Mouse (Mus musculus): ENCODE measurements around the gene Zfp948. TPM values are rescaled to one million over a fixed set of nuclear protein-coding genes. Genes with fewer than 3 reads are reported as not detected.
"Not testable (repeated sequence)": the region's sequence is repeated elsewhere in the genome, so short reads cannot be mapped to it uniquely, and the experiment has no call there.

Zfp948 gene
- polyA plus RNA-seq, 1 experiment = 9.8 TPM

GRCm38 (mm10) chr17:21635758-21636157 lies 69.0 kb downstream of the Zfp948 start:
- DNase-seq (ENCODE audit: low spot score) = not testable (repeated sequence)

Other genes with a start within 250 kb of the Zfp948 start
- 4.8 and 5.5 TPM in 2 replicates for gene Zfp677, start 183.3 kb upstream of the Zfp948 start, polyA plus RNA-seq (2012; rRNA removed)
- 6.1 and 6.2 TPM in 2 replicates for gene Zfp54, start 143.8 kb upstream of the Zfp948 start, polyA plus RNA-seq (2012; rRNA removed)
- 7.1 and 8.6 TPM in 2 replicates for gene Zfp51, start 116.6 kb upstream of the Zfp948 start, polyA plus RNA-seq (2012; rRNA removed)
- gene Zfp53, start 78.0 kb upstream of the Zfp948 start, polyA plus RNA-seq (2012; rRNA removed) = 8.1 and 9.2 TPM in 2 replicates
- gene Zfp52, start 31.5 kb upstream of the Zfp948 start, polyA plus RNA-seq (2012; rRNA removed) = 4.7 and 5.6 TPM in 2 replicates
- 3.2 and 5.2 TPM in 2 replicates for gene Zfp983, start 83.6 kb downstream of the Zfp948 start, polyA plus RNA-seq (2012; rRNA removed)
- gene Gm10226, start 124.9 kb downstream of the Zfp948 start, polyA plus RNA-seq (2012; rRNA removed) = 3.2 and 3.5 TPM in 2 replicates
- 6.8 and 8.3 TPM in 2 replicates for gene Zfp760, start 140.7 kb downstream of the Zfp948 start, polyA plus RNA-seq (2012; rRNA removed)
- gene Zfp229, start 163.8 kb downstream of the Zfp948 start, polyA plus RNA-seq (2012; rRNA removed) = 4.4 and 4.6 TPM in 2 replicates

Measured in urinary bladder, adult 2 months (tissue).